Mouse (Mus musculus): ENCODE measurements at regions not wholly inside any gene's neighbourhood (a gene's known extent, or its start where the extent isn't known, plus 50 kb on each side); places are given as distances from the start of the nearest gene placed in this dataset.

- H3K9ac ChIP-seq (replicated peaks; ENCODE audit: low read length) = no peak overlapping the region
- H3K27me3 ChIP-seq (ENCODE audit: insufficient read depth, low read length) = no peaks in the 10 kb centered on the region
- H3K36me3 ChIP-seq (ENCODE audit: insufficient read depth, low read length) = no peaks in the 10 kb centered on the region
- no peaks in the 10 kb centered on the region for H3K4me1 ChIP-seq (ENCODE audit: insufficient read depth, low read length)
- DNase-seq (ENCODE audit: low spot score) (no peak), ATAC-seq (no peak)
- no peak overlapping the region for H3K27ac ChIP-seq
- no peaks in the 10 kb centered on the region for H3K9me3 ChIP-seq (ENCODE audit: low read length)
- no peak overlapping the region for H3K4me3 ChIP-seq (ENCODE audit: low read length)
- H3K4me2 ChIP-seq (ENCODE audit: low read depth, low read length) = no peak overlapping the region
- TF ChIP-seq CTCF (IDR thresholded peaks at IDR 0.05; ENCODE audit: low read depth) = no peak
- WGBS = 94% methylated on average over 2 of the region's 2 CpGs
Measured at GRCm38 (mm10) chr16:54226149-54226548, 1071.6 kb downstream of the Zpld1 start.

- Histone ChIP-seq H3K9me3 (ENCODE audit: low read length) (no peaks in the 10 kb centered on the region), H3K4me1 (ENCODE audit: insufficient read depth, low read length) (no peaks in the 10 kb centered on the region), H3K4me3 (ENCODE audit: low read length) (no peak overlapping the region), H3K9ac (replicated peaks; ENCODE audit: low read length) (no peak overlapping the region), H3K4me2 (ENCODE audit: low read depth, low read length) (no peak overlapping the region), H3K27me3 (ENCODE audit: insufficient read depth, low read length) (no peaks in the 10 kb centered on the region), H3K36me3 (ENCODE audit: insufficient read depth, low read length) (no peaks in the 10 kb centered on the region), H3K27ac (no peak overlapping the region)
- ATAC-seq (no peak), DNase-seq (ENCODE audit: low spot score) (peak; percentile 6)
- WGBS = 46% methylated on average over 3 of the region's 3 CpGs
- TF ChIP-seq CTCF (IDR thresholded peaks at IDR 0.05; ENCODE audit: low read depth) = no peak
Measured at GRCm38 (mm10) chr16:54195205-54195604, 1102.6 kb downstream of the Zpld1 start.

- Histone ChIP-seq H3K4me1 (ENCODE audit: insufficient read depth, low read length) (no peaks in the 10 kb centered on the region), H3K4me2 (ENCODE audit: low read depth, low read length) (no peak overlapping the region), H3K9me3 (ENCODE audit: low read length) (no peaks in the 10 kb centered on the region), H3K36me3 (ENCODE audit: insufficient read depth, low read length) (no peaks in the 10 kb centered on the region), H3K27ac (no peak overlapping the region), H3K9ac (replicated peaks; ENCODE audit: low read length) (no peak overlapping the region), H3K27me3 (ENCODE audit: insufficient read depth, low read length) (no peaks in the 10 kb centered on the region), H3K4me3 (ENCODE audit: low read length) (no peak overlapping the region)
- WGBS = 55% methylated on average over 2 of the region's 2 CpGs
- no peak for TF ChIP-seq CTCF (IDR thresholded peaks at IDR 0.05; ENCODE audit: low read depth)
- ATAC-seq (no peak), DNase-seq (ENCODE audit: low spot score) (no peak)
Measured at GRCm38 (mm10) chr16:54194680-54195079, 1103.1 kb downstream of the Zpld1 start.

Data from hindbrain, postnatal 0 days (tissue).